Mouse (Mus musculus) C2C12 (cell line): Measurements from ENCODE around the gene Ccdc15. TPM values are rescaled to one million over a fixed set of nuclear protein-coding genes. Genes with fewer than 3 reads are reported as not detected.

Experiments
- H3K27me3 ChIP-seq: one replicate; pipeline ENCODE4 v1.6.1; 2011; ENCODE audit not compliant: control insufficient read depth, insufficient read depth, insufficient read length
- H3K36me3 ChIP-seq: one replicate; pipeline ENCODE4 v1.6.1; 2011; ENCODE audit not compliant: control insufficient read depth, insufficient read depth
- H3K4me3 ChIP-seq: one replicate; pipeline ENCODE4 v1.5.1; 2011; ENCODE audit warnings: mild to moderate bottlenecking, control low read depth; ENCODE audit not compliant: poor library complexity, insufficient read depth, severe bottlenecking
- H3K79me2 ChIP-seq: one replicate; pipeline ENCODE4 v1.6.1; 2011; ENCODE audit not compliant: control insufficient read depth, insufficient read depth
- H3K79me3 ChIP-seq: one replicate; pipeline ENCODE4 v1.6.1; 2011; ENCODE audit warnings: low read depth, control low read depth
- H3ac ChIP-seq: one replicate; pipeline ENCODE3; 2011; ENCODE audit warnings: low read depth; ENCODE audit not compliant: control insufficient read depth, insufficient read length
- CEBPB ChIP-seq: IDR thresholded peaks from one replicate; pipeline ENCODE4 v1.6.1; 2011; ENCODE audit warnings: low read depth, mild to moderate bottlenecking, control low read depth, moderate library complexity
- CTCF ChIP-seq: IDR thresholded peaks from one replicate; pipeline ENCODE4 v1.5.1; 2011; ENCODE audit not compliant: control insufficient read depth, insufficient read depth, insufficient read length
- FOSL1 ChIP-seq: IDR thresholded peaks from one replicate; pipeline ENCODE4 v1.8.0; 2011; ENCODE audit warnings: mild to moderate bottlenecking, low read length; ENCODE audit not compliant: poor library complexity, insufficient read depth, severe bottlenecking
- MAX ChIP-seq: IDR thresholded peaks from one replicate; pipeline ENCODE4 v1.6.1; 2011; ENCODE audit warnings: mild to moderate bottlenecking, control low read depth
- MYOD1 ChIP-seq: IDR thresholded peaks from one replicate; pipeline ENCODE4 v1.6.1; 2011; ENCODE audit warnings: low read depth; ENCODE audit not compliant: control insufficient read depth, insufficient read length
- MYOG ChIP-seq: IDR thresholded peaks from one replicate; pipeline ENCODE4 v1.6.1; 2011; ENCODE audit not compliant: control insufficient read depth, insufficient read length; ENCODE audit errors: extremely low read depth
- USF1 ChIP-seq: IDR thresholded peaks from one replicate; pipeline ENCODE4 v1.6.1; 2011; ENCODE audit warnings: low read depth, mild to moderate bottlenecking, control low read depth, moderate library complexity
- polyA plus RNA-seq: library from polyadenylated mRNA; unstranded; fragments of >200 nt; fragmentation: generic; extraction: Trizol; gene quantifications from one replicate; pipeline ENCODE4 v1.2.1, GENCODE M21; 2012; ENCODE audit warnings: missing spikeins

Gene Ccdc15
- polyA plus RNA-seq, 1 experiment, result 0.56 TPM

GRCm38 (mm10) chr9:37358713-37359330 is 10.6 kb upstream of the Ccdc15 start:
- H3K4me3 ChIP-seq, result no peak overlapping the region
- TF ChIP-seq FOSL1 (no peak), MAX (no peak), MYOD1 (no peak), CTCF (no peak), USF1 (no peak), MYOG (no peak), CEBPB (no peak)

GRCm38 (mm10) chr9:37354485-37354884 is 6.3 kb upstream of the Ccdc15 start:
- TF ChIP-seq MYOD1, result no peak
- no peak for TF ChIP-seq MYOG
- no peak for TF ChIP-seq MAX
- TF ChIP-seq FOSL1, result no peak
- TF ChIP-seq USF1, result no peak
- TF ChIP-seq CTCF, result no peak
- no peak for TF ChIP-seq CEBPB
- Histone ChIP-seq H3ac (no peak overlapping the region), H3K4me3 (no peak overlapping the region)

More at GRCm38 (mm10) chr9:37358713-37359330, 10.6 kb upstream of the Ccdc15 start:
- no peaks in the 10 kb centered on the region for H3K79me3 ChIP-seq
- H3K36me3 ChIP-seq, result no peaks in the 10 kb centered on the region
- no peaks in the 10 kb centered on the region for H3K79me2 ChIP-seq
- no peaks in the 10 kb centered on the region for H3K27me3 ChIP-seq
- no peak overlapping the region for H3ac ChIP-seq

GRCm38 (mm10) chr9:37351266-37351665 is 3.0 kb upstream of the Ccdc15 start:
- TF ChIP-seq MYOG, result no peak
- TF ChIP-seq CTCF, result no peak
- no peak for TF ChIP-seq FOSL1
- no peak for TF ChIP-seq MYOD1
- TF ChIP-seq MAX, result no peak
- TF ChIP-seq USF1, result no peak
- no peak for TF ChIP-seq CEBPB
- H3K36me3 ChIP-seq, result no peaks in the 10 kb centered on the region
- no peak overlapping the region for H3K4me3 ChIP-seq
- H3K79me3 ChIP-seq, result no peaks in the 10 kb centered on the region
- H3K79me2 ChIP-seq, result no peaks in the 10 kb centered on the region
- no peak overlapping the region for H3ac ChIP-seq
- no peaks in the 10 kb centered on the region for H3K27me3 ChIP-seq

More at GRCm38 (mm10) chr9:37354485-37354884, 6.3 kb upstream of the Ccdc15 start:
- Histone ChIP-seq H3K27me3 (no peaks in the 10 kb centered on the region), H3K79me2 (no peaks in the 10 kb centered on the region), H3K79me3 (no peaks in the 10 kb centered on the region), H3K36me3 (no peaks in the 10 kb centered on the region)

GRCm38 (mm10) chr9:37349050-37349449 is 818 bp upstream of the Ccdc15 start:
- Histone ChIP-seq H3K36me3 (no peaks in the 10 kb centered on the region), H3K79me2 (no peaks in the 10 kb centered on the region), H3K4me3 (peak overlapping the region; percentile 51), H3ac (no peak overlapping the region), H3K79me3 (no peaks in the 10 kb centered on the region), H3K27me3 (no peaks in the 10 kb centered on the region)
- no peak for TF ChIP-seq CTCF
- TF ChIP-seq CEBPB, result no peak
- no peak for TF ChIP-seq MAX
- no peak for TF ChIP-seq FOSL1
- no peak for TF ChIP-seq MYOG
- no peak for TF ChIP-seq USF1
- no peak for TF ChIP-seq MYOD1

- peak overlapping the region; percentile 62 for H3ac ChIP-seq
- H3K4me3 ChIP-seq, result peak overlapping the region; percentile 51
- H3K36me3 ChIP-seq, result peaks cover 3% of the 10 kb centered on the region
- no peak for TF ChIP-seq CEBPB
- no peak for TF ChIP-seq USF1
- TF ChIP-seq FOSL1, result no peak
- TF ChIP-seq MAX, result no peak
- TF ChIP-seq MYOG, result no peak
- TF ChIP-seq CTCF, result no peak
- TF ChIP-seq MYOD1, result no peak
- no peaks in the 10 kb centered on the region for H3K79me2 ChIP-seq
- no peaks in the 10 kb centered on the region for H3K27me3 ChIP-seq
- no peaks in the 10 kb centered on the region for H3K79me3 ChIP-seq
These were observed 846 bp downstream of the Ccdc15 start for GRCm38 (mm10) chr9:37347184-37347987.
